Mouse (Mus musculus) testis, adult 2 months (tissue): ENCODE results near the gene Mcoln2. TPM values are rescaled to one million over a fixed set of nuclear protein-coding genes. Genes with fewer than 3 reads are reported as not detected.

Experiments used
- H3K27ac ChIP-seq: fragments of 200-500 bp; 2 replicates; pipeline ENCODE4 v1.5.1; 2012; ENCODE audit warnings: low read depth, low read length; ENCODE audit not compliant: control insufficient read depth, insufficient read depth
- H3K27me3 ChIP-seq: fragments of 200-500 bp; 2 replicates; pipeline ENCODE4 v1.6.1; 2012; ENCODE audit warnings: mild to moderate bottlenecking, low read length, moderate library complexity; ENCODE audit not compliant: control insufficient read depth, insufficient read depth
- H3K36me3 ChIP-seq: fragments of 200-500 bp; 2 replicates; pipeline ENCODE4 v1.6.1; 2012; ENCODE audit warnings: mild to moderate bottlenecking, low read length; ENCODE audit not compliant: control insufficient read depth, insufficient read depth
- H3K4me1 ChIP-seq: fragments of 200-500 bp; 2 replicates; pipeline ENCODE4 v1.6.1; 2012; ENCODE audit warnings: low read length; ENCODE audit not compliant: control insufficient read depth, insufficient read depth
- H3K4me3 ChIP-seq: fragments of 200-500 bp; 2 replicates; pipeline ENCODE4 v1.5.1; 2012; ENCODE audit warnings: low read depth, mild to moderate bottlenecking, low read length, moderate library complexity, mixed read lengths; ENCODE audit not compliant: control insufficient read depth
- CTCF ChIP-seq: fragments of 200-500 bp; IDR thresholded peaks from 2 replicates; pipeline ENCODE4 v1.5.1; 2012; ENCODE audit warnings: low read depth, mild to moderate bottlenecking, inconsistent platforms, low read length, moderate library complexity; ENCODE audit not compliant: control insufficient read depth, insufficient read depth, insufficient replicate concordance
- POLR2A ChIP-seq: fragments of 200-500 bp; IDR thresholded peaks from 2 replicates; pipeline ENCODE4 v1.6.1; 2012; ENCODE audit warnings: low read depth, mild to moderate bottlenecking, inconsistent platforms, low read length, moderate library complexity; ENCODE audit not compliant: control insufficient read depth
- polyA plus RNA-seq: library from polyadenylated mRNA; depleted of rRNA; stranded (reverse); fragments of >200 nt; gene quantifications from 2 replicates; pipeline ENCODE4 v1.2.3, GENCODE M21; 2012

Mcoln2 gene
- polyA plus RNA-seq, 1 experiment, result 0.32 TPM

DNA sequence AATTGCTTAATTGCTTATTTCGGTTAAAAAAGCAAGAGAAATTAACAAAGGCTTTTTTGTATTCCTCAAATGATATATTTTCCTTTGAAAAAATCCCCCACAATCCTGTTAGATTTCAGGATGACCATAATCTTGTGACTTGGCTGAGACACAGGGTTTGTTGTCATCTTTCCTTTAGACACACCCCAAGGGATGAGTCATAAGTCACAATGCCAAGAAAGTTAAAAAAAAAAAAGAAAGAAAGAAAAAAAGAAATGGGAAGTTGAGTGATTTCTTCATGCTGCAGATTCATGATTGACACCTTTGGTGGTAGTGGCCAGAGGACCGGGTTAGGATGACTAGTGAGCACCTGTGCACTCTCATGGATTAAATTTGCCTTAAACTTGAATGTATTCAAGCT lies 39.3 kb upstream of the Mcoln2 start:
- no peak overlapping the region for H3K27ac ChIP-seq
- TF ChIP-seq POLR2A, result no peak
- no peak for TF ChIP-seq CTCF
- H3K4me1 ChIP-seq, result peaks cover 6% of the 10 kb centered on the region
- no peak overlapping the region for H3K4me3 ChIP-seq
- no peaks in the 10 kb centered on the region for H3K36me3 ChIP-seq
- no peaks in the 10 kb centered on the region for H3K27me3 ChIP-seq

DNA sequence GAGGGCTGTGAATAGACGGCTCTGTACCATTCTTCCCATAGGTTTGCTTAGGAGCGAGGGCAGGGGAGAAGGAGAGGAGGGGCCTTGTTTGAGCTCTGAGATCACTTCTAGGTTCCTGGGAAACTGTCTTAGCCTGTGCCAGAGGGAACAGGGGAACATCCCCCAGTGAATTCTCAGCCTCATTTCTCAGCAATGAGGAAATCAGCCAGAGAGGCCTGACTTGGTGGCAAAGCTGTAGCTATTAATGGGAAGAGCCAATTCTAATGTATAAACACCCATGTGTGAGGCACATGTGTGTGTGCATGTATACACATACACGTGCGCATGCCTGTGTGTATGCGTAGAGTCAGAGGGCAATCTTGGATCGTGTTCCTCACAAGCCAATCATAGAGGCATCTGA lies 38.7 kb upstream of the Mcoln2 start:
- H3K36me3 ChIP-seq, result no peaks in the 10 kb centered on the region
- peaks cover 6% of the 10 kb centered on the region for H3K4me1 ChIP-seq
- no peak overlapping the region; the same call in 1 of the 2 replicates for H3K27ac ChIP-seq
- H3K4me3 ChIP-seq, result no peak overlapping the region
- H3K27me3 ChIP-seq, result no peaks in the 10 kb centered on the region
- TF ChIP-seq POLR2A (no peak), CTCF (no peak)

DNA sequence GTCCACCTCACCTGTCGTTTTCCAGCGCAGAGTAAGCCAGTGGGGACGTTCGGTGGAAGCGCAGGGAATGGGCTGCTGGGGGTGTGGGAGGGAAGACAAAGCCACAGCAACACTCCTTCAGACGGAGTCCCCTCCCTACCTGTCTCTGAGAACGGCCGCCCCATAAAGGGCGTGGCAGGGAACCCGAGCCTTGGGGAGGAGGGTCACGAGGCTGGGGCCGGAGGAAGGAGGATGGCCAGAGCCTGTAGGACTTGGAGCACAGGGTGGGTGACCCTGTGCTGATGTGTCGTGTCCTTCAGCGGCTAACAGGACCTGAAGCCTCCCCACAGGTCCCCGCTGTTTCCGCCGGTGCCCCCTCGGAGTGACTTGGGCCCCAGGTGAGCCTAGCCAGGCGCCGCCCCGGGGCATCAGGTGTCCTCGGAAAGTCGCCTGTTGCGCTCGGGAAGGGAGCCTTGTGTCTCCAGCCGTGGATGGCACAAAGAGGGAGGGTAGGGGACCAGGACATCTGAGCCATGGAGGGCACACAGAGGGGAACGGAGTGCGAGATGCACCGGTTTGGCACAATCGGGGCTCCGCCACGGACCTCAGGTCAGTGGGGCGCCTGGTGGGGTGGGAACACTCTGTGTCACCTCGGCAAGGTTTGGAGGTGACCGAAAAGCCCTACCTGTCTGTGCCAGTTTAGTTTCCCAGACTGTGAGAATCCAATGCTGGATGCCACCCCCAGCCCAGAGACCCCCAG lies 32.2 kb upstream of the Mcoln2 start, which contains the start of gene Mcoln3:
Gene Mcoln3 (plus strand): TSS at position 193 of the 739 bp plus-strand sequence.
- Histone ChIP-seq H3K27me3 (no peaks in the 10 kb centered on the region), H3K27ac (no peak within 1 kb of the TSS), H3K36me3 (no peaks in the 10 kb centered on the region), H3K4me1 (peaks cover 4% of the 10 kb centered on the region), H3K4me3 (no peak within 1 kb of the TSS; the same call in 1 of the 2 replicates)
- TF ChIP-seq POLR2A, result no peak
- TF ChIP-seq CTCF, result no peak

DNA sequence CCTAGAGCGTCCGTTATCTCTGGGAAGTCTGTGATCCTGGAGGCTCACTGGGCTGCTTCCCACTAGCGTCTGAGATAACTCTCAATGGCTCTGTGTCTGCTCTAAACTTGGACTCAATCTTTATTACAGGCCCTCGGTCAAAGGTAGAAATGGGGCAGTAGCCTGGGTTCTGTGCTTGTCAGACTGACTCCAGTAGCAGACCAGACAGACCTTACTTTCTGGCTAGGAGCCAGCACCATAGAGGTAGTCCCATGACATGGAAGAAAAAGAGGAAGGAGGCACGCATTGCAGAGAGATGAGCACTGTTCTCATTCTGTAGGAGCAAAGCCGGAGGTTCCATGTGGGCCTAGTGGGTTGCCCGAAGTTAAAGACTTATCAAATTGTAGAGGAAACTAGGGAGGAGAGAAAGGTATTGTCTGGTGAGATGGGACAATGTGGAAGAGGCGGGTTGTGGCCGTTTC lies 31.6 kb upstream of the Mcoln2 start:
- Histone ChIP-seq H3K4me3 (no peak overlapping the region), H3K36me3 (no peaks in the 10 kb centered on the region)

DNA sequence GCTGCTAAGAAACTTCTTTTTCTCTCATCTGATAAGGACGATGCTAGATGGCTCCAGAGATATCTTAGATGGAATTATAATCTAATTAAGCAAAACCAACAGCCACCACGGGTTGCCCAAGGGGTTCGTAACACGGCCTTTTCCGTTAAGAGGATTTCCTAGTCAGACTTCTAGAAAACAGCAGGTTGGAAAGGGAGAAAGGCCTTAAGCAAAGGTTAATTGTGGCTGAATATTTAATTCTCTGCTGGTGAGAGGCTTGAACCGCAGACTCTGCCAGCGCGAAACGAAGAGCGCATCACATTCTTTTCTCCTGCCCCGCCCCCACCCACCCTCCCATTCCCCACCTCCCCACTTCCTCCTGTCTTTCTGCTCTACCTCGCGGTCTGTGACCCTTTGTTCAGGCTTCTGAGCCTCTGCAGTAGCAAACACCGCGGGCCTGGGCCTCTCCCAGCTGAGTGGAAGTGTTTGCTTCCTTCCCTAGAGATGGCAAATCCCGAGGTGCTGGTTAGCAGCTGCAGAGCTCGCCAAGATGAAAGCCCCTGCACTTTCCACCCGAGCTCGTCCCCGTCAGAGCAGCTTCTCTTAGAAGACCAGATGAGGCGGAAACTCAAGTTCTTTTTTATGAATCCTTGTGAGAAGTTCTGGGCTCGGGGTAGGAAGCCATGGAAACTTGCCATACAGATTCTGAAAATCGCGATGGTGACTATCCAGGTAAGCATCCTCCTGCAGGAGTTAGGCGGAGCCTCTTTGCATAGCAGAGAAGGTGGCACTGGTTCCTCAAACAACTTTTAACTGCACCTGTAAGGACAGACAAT lies 28.1 kb upstream of the Mcoln2 start:
- Histone ChIP-seq H3K27me3 (no peaks in the 10 kb centered on the region), H3K4me1 (peaks cover 4% of the 10 kb centered on the region), H3K36me3 (no peaks in the 10 kb centered on the region), H3K4me3 (no peak overlapping the region), H3K27ac (no peak overlapping the region)
- TF ChIP-seq POLR2A (no peak), CTCF (no peak)

More for the DNA sequence above, 31.6 kb upstream of the Mcoln2 start:
- no peaks in the 10 kb centered on the region for H3K27me3 ChIP-seq
- TF ChIP-seq CTCF (no peak), POLR2A (no peak)
- no peak overlapping the region for H3K27ac ChIP-seq
- H3K4me1 ChIP-seq, result peaks cover 4% of the 10 kb centered on the region

DNA sequence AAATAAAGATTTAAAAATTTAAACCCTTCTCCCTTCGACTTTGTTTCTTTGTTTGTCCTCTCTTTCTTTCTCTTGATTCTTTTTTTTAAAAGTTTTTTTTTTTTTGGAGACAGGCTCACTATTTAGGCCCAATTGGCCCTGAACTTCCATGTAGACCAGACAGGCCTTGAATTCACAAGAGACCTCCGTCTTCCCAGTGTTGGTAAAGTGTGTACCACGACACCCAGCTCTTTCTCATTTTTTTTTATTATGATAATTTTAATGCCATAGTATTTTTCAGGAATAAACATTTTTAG lies 27.6 kb upstream of the Mcoln2 start:
- no peak for TF ChIP-seq CTCF
- Histone ChIP-seq H3K4me3 (no peak overlapping the region), H3K27me3 (no peaks in the 10 kb centered on the region), H3K4me1 (peaks cover 3% of the 10 kb centered on the region), H3K27ac (no peak overlapping the region), H3K36me3 (no peaks in the 10 kb centered on the region)

DNA sequence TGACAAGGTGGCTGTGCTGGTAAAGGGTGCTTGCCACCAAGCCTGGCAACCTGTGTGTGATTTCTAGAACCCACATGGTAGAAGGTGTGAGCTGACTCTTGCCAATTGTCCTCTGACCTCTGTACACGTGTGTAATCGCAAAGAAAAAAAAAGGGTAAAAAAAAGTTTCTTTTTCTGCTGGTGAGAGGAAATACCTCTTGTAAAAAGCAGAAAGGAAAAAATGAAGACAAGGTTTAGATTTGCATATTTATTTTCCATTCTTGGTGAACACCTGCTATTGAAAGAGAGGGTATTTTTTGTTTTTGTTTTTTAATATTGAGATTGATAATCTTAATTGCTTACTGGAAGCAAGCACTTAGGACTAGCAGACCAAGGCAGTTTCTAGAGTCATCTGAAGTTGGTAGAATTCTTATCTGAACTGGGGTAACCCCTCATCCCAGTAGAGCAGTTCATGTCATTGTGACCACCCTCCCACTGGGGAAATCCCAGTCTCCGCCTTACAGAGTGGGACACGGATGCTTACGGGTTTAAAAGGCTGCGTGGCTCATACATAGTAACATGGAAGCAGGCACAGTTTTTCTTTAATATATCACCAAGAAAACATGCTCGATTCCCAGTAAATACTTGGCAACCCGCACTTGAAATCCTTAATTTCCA lies 26.7 kb upstream of the Mcoln2 start:
- Histone ChIP-seq H3K36me3 (no peaks in the 10 kb centered on the region), H3K4me1 (no peaks in the 10 kb centered on the region), H3K27me3 (no peaks in the 10 kb centered on the region), H3K27ac (no peak overlapping the region), H3K4me3 (no peak overlapping the region)
- TF ChIP-seq CTCF, result no peak
- TF ChIP-seq POLR2A, result no peak
